Mouse (Mus musculus) hindbrain, embryonic 15.5 days (tissue): ENCODE data around the gene Arhgap32. TPM values are rescaled to one million over a fixed set of nuclear protein-coding genes. Genes with fewer than 3 reads are reported as not detected.

Experiments used
- ATAC-seq: fragments of 200-750 bp; cut with Nextera tagmentation; 2 replicates; pipeline ENCODE4 v1.8.0; 2017; ENCODE audit warnings: low read depth, moderate number of reproducible peaks, moderate TSS enrichment; ENCODE audit not compliant: low FRiP score
- H3K27ac ChIP-seq: fragments of 300-500 bp; sonication (generic); replicated peaks from 2 replicates; pipeline ENCODE4 v1.5.1; 2015; ENCODE audit warnings: mild to moderate bottlenecking, inconsistent platforms
- H3K27me3 ChIP-seq: fragments of 300-500 bp; sonication (generic); 2 replicates; pipeline ENCODE4 v1.6.1; 2015; ENCODE audit warnings: control low read depth, inconsistent platforms
- H3K36me3 ChIP-seq: fragments of 300-500 bp; sonication (generic); 2 replicates; pipeline ENCODE4 v1.6.1; 2015; ENCODE audit warnings: control low read depth, inconsistent platforms
- H3K4me1 ChIP-seq: fragments of 300-500 bp; sonication (generic); replicated peaks from 2 replicates; pipeline ENCODE4 v1.6.1; 2015; ENCODE audit warnings: control low read depth, inconsistent platforms
- H3K4me2 ChIP-seq: fragments of 300-500 bp; sonication (generic); 2 replicates; pipeline ENCODE4 v1.6.1; 2015; ENCODE audit warnings: moderate library complexity, mild to moderate bottlenecking, inconsistent platforms
- H3K4me3 ChIP-seq: fragments of 300-500 bp; sonication (generic); 2 replicates; pipeline ENCODE4 v1.5.1; 2015; ENCODE audit warnings: mild to moderate bottlenecking, inconsistent platforms
- H3K9ac ChIP-seq: fragments of 300-500 bp; sonication (generic); 2 replicates; pipeline ENCODE4 v1.6.1; 2015; ENCODE audit warnings: inconsistent platforms
- H3K9me3 ChIP-seq: fragments of 300-500 bp; sonication (generic); 2 replicates; pipeline ENCODE4 v1.6.1; 2016; ENCODE audit warnings: control low read depth, inconsistent platforms
- WGBS: fragments of 180-500 bp; shearing (Covaris S2); methylation state at CpG from one replicate; pipeline ENCODE4 v1.1.7; 2015; 5-methylcytosine and 5-hydroxymethylcytosine counted together
- polyA plus RNA-seq: library from polyadenylated mRNA; unstranded; fragments of >200 nt; fragmentation: Nextera tagmentation; extraction: Ambion mirVana; gene quantifications from 2 replicates; pipeline ENCODE4 v1.2.1, GENCODE M21; 2015

Gene Arhgap32
- polyA plus RNA-seq, 1 experiment from 2014 or later, result 13.5 TPM

DNA sequence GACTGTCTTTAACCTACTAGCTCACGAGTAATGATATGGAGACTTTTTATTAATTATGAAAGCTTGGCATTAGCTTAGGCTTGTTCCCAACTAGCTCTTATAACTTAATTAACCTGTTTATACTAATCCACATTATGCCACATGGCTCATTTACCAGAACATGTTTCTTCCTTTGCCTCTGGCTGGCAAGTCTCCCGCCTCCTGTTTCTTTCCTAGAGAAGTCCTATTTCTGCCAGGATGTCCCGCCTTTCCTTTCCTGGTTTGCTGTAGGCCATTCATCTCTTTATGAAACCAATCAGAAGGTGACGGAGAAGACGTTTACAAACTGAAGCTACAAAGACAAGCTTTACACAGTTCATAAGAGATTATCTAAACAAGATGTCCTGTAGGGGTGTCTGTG is 23.7 kb downstream of the Arhgap32 start:
- H3K9ac ChIP-seq, result no peak overlapping the region
- H3K27me3 ChIP-seq, result no peaks in the 10 kb centered on the region
- H3K4me3 ChIP-seq, result no peak overlapping the region
- no peaks in the 10 kb centered on the region for H3K36me3 ChIP-seq
- H3K4me2 ChIP-seq, result no peak overlapping the region
- 76% methylated on average over 5 of the region's 5 CpGs for WGBS
- no peaks in the 10 kb centered on the region for H3K9me3 ChIP-seq
- no peak for ATAC-seq
- H3K27ac ChIP-seq, result no peak overlapping the region
- H3K4me1 ChIP-seq, result no peaks in the 10 kb centered on the region; the same call in 1 of the 2 replicates

DNA sequence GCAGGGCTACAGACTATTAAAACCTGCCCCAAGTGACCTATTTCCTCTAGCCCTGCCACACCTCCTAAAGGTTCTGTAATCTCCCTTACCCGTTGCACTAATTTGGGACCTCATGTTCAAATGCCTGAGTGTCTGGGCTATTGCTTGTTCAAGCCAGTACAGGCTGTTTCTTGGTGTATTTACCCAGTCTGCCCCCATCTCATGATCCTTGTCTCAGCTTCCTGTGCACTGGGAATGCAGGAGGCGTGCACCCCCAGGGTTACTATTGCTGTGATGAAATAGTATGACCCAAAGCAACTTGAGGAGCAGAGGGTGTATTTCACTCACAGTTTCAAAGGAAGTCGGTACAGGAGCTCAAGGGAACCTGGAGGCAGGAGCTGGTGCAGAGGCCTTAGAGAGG is 26.9 kb downstream of the Arhgap32 start:
- 68% methylated on average over 3 of the region's 3 CpGs for WGBS
- Histone ChIP-seq H3K36me3 (no peaks in the 10 kb centered on the region), H3K4me3 (no peak overlapping the region), H3K9ac (no peak overlapping the region), H3K27ac (no peak overlapping the region), H3K4me2 (no peak overlapping the region), H3K27me3 (no peaks in the 10 kb centered on the region), H3K4me1 (peaks cover 14% of the 10 kb centered on the region), H3K9me3 (no peaks in the 10 kb centered on the region)
- ATAC-seq, result no peak

DNA sequence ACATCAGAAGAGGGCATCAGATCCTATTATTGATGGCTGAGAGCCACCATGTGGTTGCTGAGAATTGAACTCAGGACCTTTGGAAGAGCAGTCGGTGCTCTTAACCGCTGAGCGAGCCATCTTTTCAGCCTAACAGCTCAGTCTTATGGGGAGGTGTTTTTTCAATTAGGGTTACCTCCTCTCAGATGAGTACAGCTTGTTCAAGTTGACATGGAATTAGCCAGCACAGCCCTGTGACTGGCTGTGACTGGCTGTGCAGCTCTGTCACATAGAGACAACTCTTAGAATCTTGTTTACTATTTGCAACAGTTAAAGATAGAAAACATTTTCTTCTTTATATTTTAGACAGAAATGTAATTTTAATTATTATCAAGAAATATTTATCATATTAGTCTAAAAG is 27.5 kb downstream of the Arhgap32 start:
- Histone ChIP-seq H3K36me3 (no peaks in the 10 kb centered on the region), H3K4me3 (no peak overlapping the region), H3K9ac (no peak overlapping the region), H3K4me2 (no peak overlapping the region), H3K27ac (no peak overlapping the region), H3K9me3 (no peaks in the 10 kb centered on the region), H3K27me3 (no peaks in the 10 kb centered on the region), H3K4me1 (peaks cover 14% of the 10 kb centered on the region)
- WGBS, result 88% methylated on average over 3 of the region's 3 CpGs
- no peak for ATAC-seq

DNA sequence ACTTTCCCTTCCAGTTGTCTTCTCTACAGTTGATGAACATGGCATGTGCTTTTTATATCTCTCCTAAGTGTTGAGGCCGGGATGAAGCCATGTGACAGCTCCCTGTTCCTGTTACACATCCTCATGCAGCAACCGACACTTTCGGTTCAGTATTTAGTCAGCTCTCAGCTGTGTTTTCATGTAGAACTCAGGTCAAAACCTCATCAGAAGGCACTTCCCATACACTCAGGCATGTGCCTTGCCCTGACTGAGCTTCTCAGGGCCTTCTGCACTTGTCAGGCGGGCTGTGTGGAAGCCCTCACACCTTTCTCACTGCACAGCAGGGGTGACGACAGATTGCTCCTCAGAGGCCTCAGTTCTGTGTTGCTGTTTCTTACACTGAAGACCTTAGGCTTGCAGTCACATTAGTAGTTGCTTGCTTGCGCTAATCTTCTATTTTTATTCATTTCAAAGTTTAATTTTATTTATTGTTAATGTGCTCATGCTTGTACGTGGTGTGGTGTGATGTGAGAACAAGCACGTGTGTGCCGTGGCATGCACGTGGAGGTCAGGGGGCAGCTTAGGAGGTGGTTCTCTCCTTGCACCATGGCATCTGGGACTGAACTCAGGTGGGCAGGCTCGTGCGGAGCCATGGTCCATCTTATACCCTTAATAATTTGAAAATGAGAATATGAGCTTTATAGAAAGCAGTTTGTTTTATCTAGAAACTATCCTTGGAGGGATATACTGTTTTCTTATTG is 30.5 kb downstream of the Arhgap32 start:
- no peak for ATAC-seq
- H3K4me1 ChIP-seq, result peaks cover 18% of the 10 kb centered on the region
- no peaks in the 10 kb centered on the region for H3K36me3 ChIP-seq
- no peak overlapping the region for H3K4me2 ChIP-seq
- no peak overlapping the region for H3K9ac ChIP-seq
- H3K4me3 ChIP-seq, result no peak overlapping the region
- WGBS, result 72% methylated on average over 12 of the region's 12 CpGs
- no peak overlapping the region for H3K27ac ChIP-seq
- H3K27me3 ChIP-seq, result no peaks in the 10 kb centered on the region
- H3K9me3 ChIP-seq, result no peaks in the 10 kb centered on the region

DNA sequence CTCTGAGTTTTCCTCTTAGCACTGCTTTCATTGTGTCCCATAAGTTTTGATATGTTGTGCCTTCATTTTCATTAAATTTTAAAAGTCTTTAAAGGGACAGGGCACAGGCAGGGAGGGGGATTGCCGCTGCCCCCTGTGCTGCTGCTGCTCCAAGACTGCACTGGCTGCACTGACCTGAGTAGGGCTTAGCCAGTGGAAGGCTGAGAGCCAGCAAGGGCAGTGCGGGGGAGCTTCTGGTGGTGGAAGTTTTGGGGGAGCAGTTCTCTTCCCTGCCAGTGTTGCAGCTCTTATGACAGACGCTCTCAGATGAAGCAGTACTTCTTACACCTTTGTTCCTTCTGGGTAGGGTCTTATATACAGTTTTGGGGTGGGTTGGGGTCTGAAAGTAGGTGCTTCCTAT is 33.3 kb downstream of the Arhgap32 start:
- ATAC-seq, result no peak
- WGBS, result 89% methylated on average over 3 of the region's 3 CpGs

DNA sequence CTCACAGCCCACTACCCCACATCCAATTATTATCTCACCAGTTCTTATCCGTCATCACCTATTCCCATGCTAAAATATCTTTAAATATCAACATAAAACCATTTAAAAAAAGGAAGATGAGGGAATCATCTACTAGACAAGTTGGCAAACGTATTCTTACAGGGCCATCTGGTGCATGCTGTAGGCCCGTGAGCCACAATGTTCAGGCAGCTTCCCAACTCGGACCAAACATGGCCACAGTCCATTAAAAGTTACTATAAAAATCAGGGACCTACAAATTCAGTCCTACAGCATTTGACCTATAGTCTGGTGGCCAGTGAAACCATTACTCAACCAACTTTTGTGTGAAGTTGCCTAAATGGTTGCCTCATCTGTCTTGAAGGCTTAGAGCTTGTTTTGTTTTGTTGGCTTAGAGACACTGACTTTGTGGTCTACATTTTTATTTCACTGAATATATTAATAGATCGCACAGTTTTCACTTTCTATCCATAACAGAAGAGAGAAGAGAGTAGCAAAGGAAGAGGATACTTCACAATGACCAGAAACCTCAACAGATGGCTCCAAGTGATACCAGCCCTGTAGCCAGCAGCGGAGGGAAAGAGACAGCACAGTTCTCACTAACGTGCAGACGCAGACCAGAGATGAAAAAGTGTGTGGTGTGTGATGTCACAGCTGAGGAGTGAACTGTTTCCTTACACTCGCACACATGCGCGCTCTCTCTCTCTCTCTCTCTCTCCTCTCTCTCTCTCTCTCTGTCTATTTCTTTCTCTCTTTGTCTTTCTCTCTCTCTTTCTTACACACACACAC is 34.1 kb downstream of the Arhgap32 start:
- Histone ChIP-seq H3K4me3 (no peak overlapping the region), H3K27ac (no peak overlapping the region), H3K27me3 (no peaks in the 10 kb centered on the region), H3K36me3 (no peaks in the 10 kb centered on the region), H3K9ac (no peak overlapping the region), H3K9me3 (no peaks in the 10 kb centered on the region), H3K4me2 (no peak overlapping the region), H3K4me1 (peaks cover 18% of the 10 kb centered on the region)
- no peak for ATAC-seq
- WGBS, result 90% methylated on average over 11 of the region's 11 CpGs

More for the DNA sequence above, 33.3 kb downstream of the Arhgap32 start:
- H3K4me3 ChIP-seq, result no peak overlapping the region
- H3K27me3 ChIP-seq, result no peaks in the 10 kb centered on the region
- no peak overlapping the region for H3K4me2 ChIP-seq
- no peaks in the 10 kb centered on the region for H3K36me3 ChIP-seq
- no peak overlapping the region for H3K9ac ChIP-seq
- no peak overlapping the region for H3K27ac ChIP-seq
- no peaks in the 10 kb centered on the region for H3K9me3 ChIP-seq
- H3K4me1 ChIP-seq, result peaks cover 18% of the 10 kb centered on the region

DNA sequence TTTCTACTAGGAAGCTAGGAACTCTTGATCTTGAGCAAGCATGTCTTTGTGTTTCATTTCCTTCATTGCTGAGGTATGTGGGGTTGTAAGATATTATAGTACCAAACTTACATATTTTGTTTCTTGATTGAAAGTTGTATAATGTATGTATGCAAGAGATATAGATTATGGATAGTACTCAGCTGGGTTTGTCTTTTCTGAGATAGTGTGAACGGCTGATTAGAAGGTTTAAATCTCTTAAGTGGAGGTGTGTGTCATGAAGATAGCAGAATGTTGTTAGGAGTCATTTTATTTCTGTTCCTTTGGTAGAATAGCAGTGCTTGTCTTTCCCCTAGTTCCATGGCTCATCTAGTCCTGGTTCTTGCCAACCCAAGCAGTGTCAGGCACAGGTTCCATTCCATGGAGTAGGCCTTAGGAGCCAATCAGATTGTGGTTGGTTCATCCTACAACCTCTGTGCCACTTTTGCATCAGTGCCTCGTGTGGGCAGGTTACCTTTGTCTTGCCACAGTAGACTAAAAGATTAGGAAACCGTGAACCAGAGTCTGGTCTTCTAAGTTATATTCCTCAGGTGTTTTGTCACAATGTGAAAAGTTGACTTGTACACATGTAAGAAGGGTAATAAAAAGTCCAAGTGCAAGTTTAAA is 38.9 kb downstream of the Arhgap32 start:
- no peak for ATAC-seq
- Histone ChIP-seq H3K4me2 (no peak overlapping the region), H3K9ac (no peak overlapping the region), H3K36me3 (no peaks in the 10 kb centered on the region), H3K4me3 (no peak overlapping the region), H3K27ac (no peak overlapping the region), H3K27me3 (no peaks in the 10 kb centered on the region), H3K4me1 (peaks cover 3% of the 10 kb centered on the region; the same call in 1 of the 2 replicates), H3K9me3 (no peaks in the 10 kb centered on the region)
- WGBS, result 87% methylated on average over 3 of the region's 3 CpGs

DNA sequence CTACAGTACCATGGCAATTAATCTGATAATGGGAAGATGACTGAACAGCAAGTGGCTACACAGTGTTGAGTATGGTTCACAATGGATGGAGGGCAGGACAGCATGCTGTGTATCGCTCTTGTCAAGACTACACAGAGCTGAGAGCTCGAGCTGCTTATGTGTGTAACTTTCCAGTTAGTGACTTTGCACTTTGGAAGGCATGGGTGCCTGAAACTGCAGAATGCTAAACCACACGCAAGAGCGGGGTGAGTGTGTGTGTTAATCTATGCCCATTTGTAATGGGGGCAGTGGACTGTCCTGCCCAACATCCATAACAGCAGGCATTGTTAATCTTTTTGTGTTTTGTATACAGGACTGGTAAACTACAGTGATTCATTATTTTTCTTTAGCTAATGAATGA is 40.8 kb downstream of the Arhgap32 start:
- Histone ChIP-seq H3K27me3 (no peaks in the 10 kb centered on the region), H3K27ac (no peak overlapping the region), H3K4me2 (no peak overlapping the region), H3K9me3 (no peaks in the 10 kb centered on the region), H3K4me3 (no peak overlapping the region), H3K4me1 (peaks cover 3% of the 10 kb centered on the region; the same call in 1 of the 2 replicates), H3K9ac (no peak overlapping the region), H3K36me3 (no peaks in the 10 kb centered on the region)
- WGBS, result 83% methylated on average over 4 of the region's 4 CpGs
- ATAC-seq, result no peak

DNA sequence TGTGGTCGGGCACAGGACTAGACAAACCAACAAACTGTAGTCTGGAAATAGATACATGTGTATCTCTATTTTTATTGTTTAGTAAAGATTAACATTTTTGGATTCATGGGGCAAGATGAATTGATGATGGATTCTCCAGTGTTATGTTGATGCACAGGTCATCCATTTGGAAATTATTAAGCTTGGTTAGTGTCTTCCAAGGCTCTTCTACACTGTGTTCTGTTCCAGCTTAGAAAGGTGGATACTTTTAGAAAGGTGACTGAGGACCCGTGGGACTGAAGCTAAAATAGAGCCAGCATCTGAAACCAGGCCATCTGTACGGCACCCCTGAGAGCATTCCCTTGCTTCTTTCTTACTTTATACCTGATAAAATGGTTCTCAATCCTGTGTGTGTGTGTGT is 41.3 kb downstream of the Arhgap32 start:
- ATAC-seq, result no peak
- 68% methylated on average over 3 of the region's 3 CpGs for WGBS
- Histone ChIP-seq H3K4me3 (no peak overlapping the region), H3K9me3 (no peaks in the 10 kb centered on the region), H3K36me3 (no peaks in the 10 kb centered on the region), H3K27ac (no peak overlapping the region), H3K27me3 (no peaks in the 10 kb centered on the region), H3K4me1 (peaks cover 6% of the 10 kb centered on the region; the same call in 1 of the 2 replicates), H3K9ac (no peak overlapping the region), H3K4me2 (no peak overlapping the region)

DNA sequence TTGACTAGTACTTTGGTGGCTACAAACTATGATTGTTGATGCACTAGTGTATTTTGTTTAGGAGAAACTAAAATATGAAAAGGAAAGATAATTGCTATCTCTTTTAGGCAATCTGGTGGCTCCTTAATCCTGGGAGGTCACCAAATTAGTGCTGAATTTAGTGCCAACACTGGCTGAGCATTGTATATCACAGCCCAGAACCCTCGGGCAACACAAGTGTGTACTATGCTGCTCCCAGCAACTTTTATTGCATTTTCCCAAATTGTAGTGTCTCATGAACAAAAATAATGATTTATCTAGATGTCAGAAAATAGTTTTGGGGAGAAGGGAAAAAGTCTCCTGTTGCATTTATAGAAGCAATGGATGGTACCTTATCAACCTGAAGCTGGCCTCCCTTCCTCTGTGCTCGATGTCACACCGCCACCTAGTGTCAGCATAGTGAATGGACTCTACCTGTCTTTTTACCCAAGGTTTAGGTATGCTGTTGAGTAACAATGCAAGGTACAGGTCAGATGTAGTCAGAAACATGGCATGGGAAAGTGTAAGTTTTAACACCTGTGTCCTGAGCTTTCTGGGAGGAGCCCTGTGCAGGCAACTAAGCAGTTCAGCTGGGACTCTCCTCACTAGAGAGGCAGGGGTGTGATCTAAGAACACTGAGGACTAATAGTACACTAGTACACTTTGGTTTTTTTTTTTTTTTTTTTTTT is 43.1 kb downstream of the Arhgap32 start:
- Histone ChIP-seq H3K4me3 (no peak overlapping the region), H3K36me3 (no peaks in the 10 kb centered on the region), H3K27me3 (no peaks in the 10 kb centered on the region), H3K9ac (no peak overlapping the region), H3K4me2 (no peak overlapping the region), H3K9me3 (no peaks in the 10 kb centered on the region), H3K27ac (no peak overlapping the region), H3K4me1 (peaks cover 6% of the 10 kb centered on the region; the same call in 1 of the 2 replicates)
- ATAC-seq, result peak; percentile 90
- 26% methylated on average over 3 of the region's 3 CpGs for WGBS

DNA sequence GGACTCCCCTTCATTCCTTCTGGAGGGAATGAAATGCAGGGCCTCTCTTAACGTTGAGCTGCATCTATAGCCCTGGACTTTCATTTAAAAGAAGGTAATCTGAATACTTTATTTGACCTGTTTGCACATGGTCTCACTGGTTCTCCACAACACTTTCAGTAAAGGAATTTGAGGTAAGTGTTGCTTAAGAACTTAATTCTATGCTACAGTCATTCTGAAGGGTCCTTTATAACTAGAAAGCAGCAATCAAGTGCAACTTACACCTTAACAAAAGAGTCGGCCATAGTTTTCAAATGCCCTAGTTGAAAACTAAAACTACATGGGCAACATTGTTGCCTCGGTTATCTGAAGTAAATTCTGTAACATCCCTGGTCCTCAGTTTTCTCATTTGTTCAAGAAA is 43.8 kb downstream of the Arhgap32 start:
- ATAC-seq, result no peak
- 85% methylated on average over 3 of the region's 3 CpGs for WGBS
- H3K4me1 ChIP-seq, result peaks cover 6% of the 10 kb centered on the region; the same call in 1 of the 2 replicates

More for the DNA sequence above, 43.8 kb downstream of the Arhgap32 start:
- Histone ChIP-seq H3K27me3 (no peaks in the 10 kb centered on the region), H3K4me2 (no peak overlapping the region), H3K9ac (no peak overlapping the region), H3K36me3 (no peaks in the 10 kb centered on the region), H3K27ac (no peak overlapping the region), H3K9me3 (no peaks in the 10 kb centered on the region), H3K4me3 (no peak overlapping the region)
